Mouse (Mus musculus) midbrain, embryonic 14.5 days (tissue): ENCODE measurements at regions not wholly inside any gene's neighbourhood (a gene's known extent, or its start where the extent isn't known, plus 50 kb on each side); places are given as distances from the start of the nearest gene placed in this dataset.

Experiments used
- ATAC-seq: fragments of 200-750 bp; cut with Nextera tagmentation; 2 replicates; pipeline ENCODE4 v1.8.0; 2017; ENCODE audit warnings: moderate number of reproducible peaks, moderate library complexity; ENCODE audit not compliant: low FRiP score, low TSS enrichment
- DNase-seq: peaks from one replicate; pipeline ENCODE4 v3.0.0-alpha.2; 2015
- H3K27ac ChIP-seq: fragments of 300-500 bp; sonication (generic); replicated peaks from 2 replicates; pipeline ENCODE4 v1.5.1; 2014; ENCODE audit warnings: mild to moderate bottlenecking, low read depth, low read length, moderate library complexity
- H3K27me3 ChIP-seq: fragments of 300-500 bp; sonication (generic); 2 replicates; pipeline ENCODE4 v1.6.1; 2014; ENCODE audit warnings: low read length, control low read depth, mixed read lengths; ENCODE audit not compliant: control insufficient read depth, insufficient read depth
- H3K36me3 ChIP-seq: fragments of 300-500 bp; sonication (generic); 2 replicates; pipeline ENCODE4 v1.6.1; 2014; ENCODE audit warnings: low read length, control low read depth; ENCODE audit not compliant: control insufficient read depth, insufficient read depth
- H3K4me1 ChIP-seq: fragments of 300-500 bp; sonication (generic); 2 replicates; pipeline ENCODE4 v1.6.1; 2014; ENCODE audit warnings: mild to moderate bottlenecking, antibody characterized with exemption, low read length, control low read depth; ENCODE audit not compliant: control insufficient read depth, insufficient read depth
- H3K4me2 ChIP-seq: fragments of 300-500 bp; sonication (generic); 2 replicates; pipeline ENCODE4 v1.6.1; 2014; ENCODE audit warnings: mild to moderate bottlenecking, low read length, moderate library complexity
- H3K4me3 ChIP-seq: fragments of 300-500 bp; sonication (generic); replicated peaks from 2 replicates; pipeline ENCODE4 v1.5.1; 2014; ENCODE audit warnings: low read depth, low read length
- H3K9ac ChIP-seq: fragments of 300-500 bp; sonication (generic); replicated peaks from 2 replicates; pipeline ENCODE4 v1.6.1; 2014; ENCODE audit warnings: mild to moderate bottlenecking, low read length, moderate library complexity
- H3K9me3 ChIP-seq: fragments of 300-500 bp; sonication (generic); 2 replicates; pipeline ENCODE4 v1.6.1; 2016; ENCODE audit warnings: low read length, control low read depth, mixed read lengths; ENCODE audit not compliant: control insufficient read depth
- WGBS: fragments of 180-500 bp; shearing (Covaris S2); extraction: QIAGEN DNeasy Blood & Tissue Kit; methylation state at CpG from one replicate; pipeline ENCODE4 v1.1.7; 2014; 5-methylcytosine and 5-hydroxymethylcytosine counted together

- H3K4me3 ChIP-seq = no peak overlapping the region
- no peaks in the 10 kb centered on the region for H3K4me1 ChIP-seq
- 57% methylated on average over 13 of the region's 13 CpGs for WGBS
- no peak overlapping the region for H3K27ac ChIP-seq
- no peak overlapping the region for H3K9ac ChIP-seq
- no peak for ATAC-seq
- H3K4me2 ChIP-seq = 0 out of 2 replicates have a peak overlapping the region, but pooled peaks have one; percentile 1
- no peaks in the 10 kb centered on the region for H3K36me3 ChIP-seq
- H3K27me3 ChIP-seq = no peaks in the 10 kb centered on the region
- H3K9me3 ChIP-seq = no peaks in the 10 kb centered on the region
- DNase-seq = peak; percentile 34
These were observed 82.7 kb upstream of the Lingo2 start for GRCm38 (mm10) chr4:37034200-37034599.
